Mouse (Mus musculus) liver, adult 2 months (tissue): ENCODE measurements around the gene Cdc14a.

Source experiments
- CTCF ChIP-seq: fragments of 200-500 bp; IDR thresholded peaks from 2 replicates; pipeline ENCODE4 v1.5.1; 2011; ENCODE audit warnings: low read depth, low read length, control low read depth
- POLR2A ChIP-seq: fragments of 200-500 bp; IDR thresholded peaks from 2 replicates; pipeline ENCODE4 v1.6.1; 2011; ENCODE audit warnings: low read length, control low read depth; ENCODE audit not compliant: insufficient read depth; ENCODE audit errors: extremely low read depth

DNA sequence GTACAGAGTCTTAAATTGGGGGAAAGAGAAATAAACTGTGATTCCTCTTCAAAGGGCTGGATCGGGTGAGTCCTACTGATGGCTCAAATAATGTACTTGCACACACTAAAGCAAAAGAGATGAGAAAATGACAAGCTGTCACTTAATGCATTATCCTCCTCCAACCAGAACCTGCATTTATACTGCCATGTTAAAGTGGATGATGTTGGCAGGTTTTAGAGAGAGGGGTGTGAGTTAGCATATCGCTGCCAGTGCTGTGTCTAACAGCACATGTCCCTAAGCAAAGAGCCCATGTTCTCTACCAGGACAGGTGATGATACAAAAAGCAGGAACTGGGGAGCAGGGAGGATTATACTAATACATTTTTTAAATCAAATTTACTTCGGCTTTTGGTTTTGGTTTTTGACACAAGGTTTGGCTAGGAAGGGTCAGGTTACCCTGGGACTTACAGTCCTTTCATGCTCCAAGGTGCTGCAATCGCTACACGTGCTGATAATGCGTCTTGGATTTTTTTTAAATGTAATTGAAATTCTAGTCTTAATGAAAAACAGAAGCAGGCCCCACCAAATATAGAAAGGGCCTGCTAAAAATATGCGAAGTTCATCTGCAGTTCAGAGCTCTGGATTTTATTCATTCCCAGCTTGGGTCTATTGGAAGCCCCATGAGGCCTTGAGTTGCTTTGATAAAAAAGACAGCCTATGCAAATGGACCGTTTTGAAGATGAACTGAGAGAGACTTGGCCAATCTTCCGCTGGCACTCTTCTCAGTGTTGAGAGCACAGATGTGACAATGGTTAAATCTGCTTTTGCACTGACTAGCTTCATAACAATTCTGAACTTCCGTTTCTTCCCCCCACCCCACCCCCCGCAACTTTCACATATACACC is 195.2 kb downstream of the Cdc14a start:
- TF ChIP-seq POLR2A (no peak), CTCF (no peak)
